Mouse (Mus musculus): Measurements from ENCODE around the gene Ppp1r3c. TPM values are rescaled to one million over a fixed set of nuclear protein-coding genes. Genes with fewer than 3 reads are reported as not detected.
A peak's percentile ranks its signal among the peaks of the same experiment; 100 is the strongest.

Ppp1r3c gene
- total RNA-seq (2018; cell fraction: chromatin; rRNA removed): under 1 TPM in 2 of 26 experiments, not detected in 24; 0.29 to 0.70 TPM
- under 1 TPM in 7 of 26 experiments, not detected in 19; 0.03 to 0.22 (median 0.06) TPM for total RNA-seq (2018; cell fraction: cytosol; rRNA removed)
- under 1 TPM in 1 of 26 experiments, not detected in 25; 0.33 TPM for total RNA-seq (2018; cell fraction: nucleus; rRNA removed)
- polyA plus RNA-seq (2018): 0.07 to 0.09 TPM in 2 of 3 replicates, not detected in the other

DNA sequence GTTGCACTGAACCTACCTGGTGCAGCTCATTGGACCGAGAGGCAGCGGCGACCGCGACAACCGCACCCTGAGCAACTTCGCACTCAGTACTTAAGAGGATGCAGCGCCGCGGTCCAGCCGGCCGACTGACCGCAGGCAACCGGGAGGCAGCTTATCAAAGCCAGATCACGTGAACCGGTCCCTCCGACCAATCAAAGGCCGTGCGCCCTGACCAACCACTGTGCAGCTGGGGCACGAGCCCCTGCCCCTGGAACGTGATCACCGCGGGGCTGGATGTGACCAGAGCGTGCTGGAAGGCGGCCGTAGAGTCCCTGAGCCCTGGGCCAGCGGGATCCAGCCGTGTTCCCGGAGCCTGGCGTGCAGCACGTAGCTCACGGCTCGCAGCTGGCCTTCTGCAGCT is at the start of gene Ppp1r3c:
Gene Ppp1r3c, minus strand, starts transcription at position 117 of the 400 bp plus-strand sequence.
- Histone ChIP-seq H3K79me2 (ENCODE audit: inconsistent target) (no peaks in the 10 kb centered on the region), H3K4me3 (ENCODE audit: inconsistent target) (no peak within 1 kb of the TSS), H3K36me3 (ENCODE audit: inconsistent target) (no peaks in the 10 kb centered on the region), H3K27ac (no peak within 1 kb of the TSS)
- under 1% methylated on average over 33 of the region's 33 CpGs for WGBS (ENCODE audit: missing documents)

DNA sequence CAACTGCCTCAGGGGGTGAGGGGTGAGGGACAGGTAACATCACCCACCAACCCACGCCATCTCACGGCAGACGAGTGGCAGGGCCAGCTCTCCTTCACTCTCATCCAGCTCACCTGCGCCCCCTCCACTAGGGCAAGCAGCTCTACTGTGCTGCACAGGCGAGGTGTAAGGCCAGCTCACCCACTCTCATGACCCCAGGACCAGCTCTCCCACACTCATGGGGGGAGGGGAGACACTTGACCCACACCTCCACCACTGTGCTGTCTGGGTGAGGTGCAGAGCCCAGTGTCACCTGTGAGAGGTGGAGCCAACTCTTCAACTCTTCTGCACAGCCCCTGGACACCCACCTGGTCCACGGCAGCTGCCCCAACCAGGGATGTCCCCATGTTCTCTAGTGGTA is 46.7 kb upstream of the Ppp1r3c start:
- no peak overlapping the region for H3K27ac ChIP-seq
- H3K4me3 ChIP-seq (ENCODE audit: inconsistent target): no peak overlapping the region
- WGBS (ENCODE audit: missing documents): 91% methylated on average over 4 of the region's 6 CpGs
- H3K79me2 ChIP-seq (ENCODE audit: inconsistent target): no peaks in the 10 kb centered on the region
- H3K36me3 ChIP-seq (ENCODE audit: inconsistent target): no peaks in the 10 kb centered on the region

DNA sequence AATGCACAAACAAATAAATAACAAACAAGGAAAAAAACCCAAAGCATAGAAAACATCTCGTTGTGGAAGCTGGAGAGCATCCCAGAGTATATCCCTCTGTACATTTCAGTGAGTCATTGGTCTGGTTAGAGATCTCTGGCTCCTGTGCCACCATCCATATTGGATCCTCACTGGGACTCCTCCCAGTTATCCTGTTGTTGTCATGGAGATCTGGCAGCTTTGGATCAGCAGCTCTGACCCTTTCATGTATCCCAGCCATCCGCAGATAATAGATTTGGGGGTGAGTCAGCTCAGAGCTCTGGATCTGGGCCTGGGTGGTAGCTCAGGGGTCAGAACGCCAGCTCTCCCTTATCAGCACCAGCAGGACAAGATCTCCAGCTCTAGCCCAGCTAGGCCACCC is 46.1 kb upstream of the Ppp1r3c start:
- H3K79me2 ChIP-seq (ENCODE audit: inconsistent target): no peaks in the 10 kb centered on the region
- no peaks in the 10 kb centered on the region for H3K36me3 ChIP-seq (ENCODE audit: inconsistent target)
- no peak overlapping the region for H3K4me3 ChIP-seq (ENCODE audit: inconsistent target)
- WGBS (ENCODE audit: missing documents): 90% methylated on average over 3 of the region's 3 CpGs
- no peak overlapping the region for H3K27ac ChIP-seq

DNA sequence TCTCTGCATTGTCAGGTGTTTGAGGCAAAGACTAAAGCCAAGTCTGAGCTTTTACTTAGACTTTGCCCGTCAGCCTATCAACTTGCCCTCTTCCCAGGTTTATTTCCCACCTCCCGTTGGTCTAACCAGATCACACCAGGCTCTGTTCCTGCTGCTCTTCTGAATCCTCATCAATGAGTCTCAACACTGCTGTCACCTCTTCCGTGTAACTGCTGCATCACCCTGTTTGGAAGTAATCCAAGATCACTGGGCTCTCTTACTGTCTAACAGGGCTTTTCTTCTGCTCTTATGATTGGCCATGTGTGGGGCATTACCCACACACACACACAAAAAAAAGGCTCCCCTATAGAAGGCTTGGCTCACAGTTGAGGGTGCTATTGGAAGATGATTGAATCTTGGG is 45.5 kb upstream of the Ppp1r3c start:
- 53% methylated on average over 3 of the region's 3 CpGs for WGBS (ENCODE audit: missing documents)
- H3K27ac ChIP-seq: no peak overlapping the region
- no peaks in the 10 kb centered on the region for H3K36me3 ChIP-seq (ENCODE audit: inconsistent target)
- H3K4me3 ChIP-seq (ENCODE audit: inconsistent target): no peak overlapping the region
- no peaks in the 10 kb centered on the region for H3K79me2 ChIP-seq (ENCODE audit: inconsistent target)

DNA sequence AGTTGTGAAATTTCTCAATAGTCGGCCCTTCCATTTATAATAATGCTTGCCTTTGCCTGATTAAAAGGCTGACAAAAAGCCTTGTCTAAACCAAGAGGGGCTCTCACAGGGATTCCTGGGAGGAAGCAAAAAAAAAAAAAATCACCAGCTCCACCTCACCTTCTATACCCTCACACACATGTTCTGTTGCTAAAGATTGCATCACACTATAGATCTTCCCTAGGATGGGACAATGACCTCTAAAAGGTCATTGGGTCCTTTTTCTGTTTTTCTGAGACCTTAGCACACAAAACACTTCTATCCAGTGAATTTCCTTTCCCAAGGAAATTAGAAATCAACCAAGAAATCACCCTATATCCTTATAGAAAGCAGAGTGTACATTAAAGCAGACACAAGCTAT is 43.9 kb upstream of the Ppp1r3c start:
- WGBS (ENCODE audit: missing documents): 82% methylated on average over 1 of the region's 1 CpGs
- Histone ChIP-seq H3K4me3 (ENCODE audit: inconsistent target) (no peak overlapping the region), H3K27ac (no peak overlapping the region), H3K79me2 (ENCODE audit: inconsistent target) (no peaks in the 10 kb centered on the region), H3K36me3 (ENCODE audit: inconsistent target) (no peaks in the 10 kb centered on the region)

DNA sequence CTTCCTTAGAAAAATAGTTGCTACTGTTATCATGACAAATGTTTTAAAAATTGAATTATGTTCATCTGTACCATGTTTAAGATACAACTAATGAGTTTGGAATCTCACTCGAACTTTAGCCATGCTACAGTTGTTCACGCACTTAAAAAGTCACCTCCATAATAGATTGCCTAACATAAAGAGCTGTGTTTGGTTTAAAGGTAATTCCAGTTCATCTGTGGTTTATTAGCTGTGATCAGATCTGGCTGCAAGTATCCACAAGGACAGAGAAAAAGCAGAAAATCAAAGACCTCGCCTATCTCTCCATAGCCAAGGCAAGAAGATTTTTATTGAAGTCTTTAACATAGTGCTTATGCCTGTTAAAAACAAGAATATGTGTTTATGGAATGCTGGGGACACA is 43.3 kb upstream of the Ppp1r3c start:
- 97% methylated on average over 3 of the region's 3 CpGs for WGBS (ENCODE audit: missing documents)
- Histone ChIP-seq H3K4me3 (ENCODE audit: inconsistent target) (no peak overlapping the region), H3K27ac (no peak overlapping the region), H3K79me2 (ENCODE audit: inconsistent target) (no peaks in the 10 kb centered on the region), H3K36me3 (ENCODE audit: inconsistent target) (no peaks in the 10 kb centered on the region)

DNA sequence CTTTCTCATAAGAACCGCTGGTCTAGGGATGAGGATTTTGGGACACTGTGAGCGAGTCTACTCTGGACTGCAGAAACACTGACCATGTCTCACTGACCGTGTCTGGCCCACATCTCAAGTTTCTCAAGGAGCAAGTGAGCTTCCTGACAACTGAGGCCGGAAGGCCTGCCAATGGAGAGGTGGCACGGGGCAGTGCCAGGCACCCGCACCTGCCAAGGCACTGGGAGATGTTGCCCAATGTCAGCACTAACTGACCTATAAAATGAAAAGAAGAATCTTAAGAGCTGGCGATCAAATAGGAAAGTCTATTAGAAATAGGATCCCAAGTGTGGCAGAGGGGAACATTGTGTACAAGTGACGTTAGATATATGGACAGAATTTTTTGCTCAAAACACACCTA is 39.1 kb upstream of the Ppp1r3c start:
- H3K4me3 ChIP-seq (ENCODE audit: inconsistent target): no peak overlapping the region
- no peak overlapping the region for H3K27ac ChIP-seq
- 90% methylated on average over 8 of the region's 8 CpGs for WGBS (ENCODE audit: missing documents)
- H3K79me2 ChIP-seq (ENCODE audit: inconsistent target): no peaks in the 10 kb centered on the region
- H3K36me3 ChIP-seq (ENCODE audit: inconsistent target): no peaks in the 10 kb centered on the region

DNA sequence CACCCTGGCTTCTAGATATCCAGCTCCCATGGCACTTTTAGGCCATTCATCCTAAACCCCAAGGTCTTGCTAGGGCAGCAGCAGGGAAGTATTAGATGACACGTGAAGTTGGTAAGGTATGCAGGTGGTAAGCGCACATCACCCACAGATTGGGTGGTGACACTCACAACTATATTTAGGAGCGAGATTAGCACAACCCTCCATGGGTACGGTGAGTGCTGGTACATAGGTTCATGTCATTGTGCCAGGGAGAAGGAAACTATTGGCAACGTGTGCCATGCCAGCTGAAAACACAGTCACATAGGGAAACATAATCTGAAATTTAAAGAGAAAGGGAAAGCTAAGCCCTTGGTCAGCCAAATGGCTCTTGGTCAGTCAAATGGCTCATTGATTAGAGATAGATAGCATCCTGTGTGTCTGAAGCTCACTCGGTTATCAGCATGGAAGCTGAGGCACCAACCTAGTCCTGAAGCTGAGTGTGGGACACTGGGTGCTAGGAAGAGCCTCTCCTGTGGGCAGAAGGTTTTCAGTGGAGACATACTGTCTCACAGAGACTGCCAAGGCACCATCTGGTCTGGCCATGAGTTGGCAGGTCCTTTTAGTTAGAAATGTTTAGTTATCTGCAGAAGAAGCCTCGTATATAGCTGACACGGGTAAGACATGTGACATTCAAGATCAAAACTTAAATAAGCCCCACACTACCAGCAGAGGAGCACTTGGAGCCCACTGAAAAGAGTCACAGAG is 37.4 kb upstream of the Ppp1r3c start:
- Histone ChIP-seq H3K79me2 (ENCODE audit: inconsistent target) (no peaks in the 10 kb centered on the region), H3K4me3 (ENCODE audit: inconsistent target) (no peak overlapping the region), H3K27ac (no peak overlapping the region), H3K36me3 (ENCODE audit: inconsistent target) (no peaks in the 10 kb centered on the region)
- WGBS (ENCODE audit: missing documents): 93% methylated on average over 8 of the region's 8 CpGs

DNA sequence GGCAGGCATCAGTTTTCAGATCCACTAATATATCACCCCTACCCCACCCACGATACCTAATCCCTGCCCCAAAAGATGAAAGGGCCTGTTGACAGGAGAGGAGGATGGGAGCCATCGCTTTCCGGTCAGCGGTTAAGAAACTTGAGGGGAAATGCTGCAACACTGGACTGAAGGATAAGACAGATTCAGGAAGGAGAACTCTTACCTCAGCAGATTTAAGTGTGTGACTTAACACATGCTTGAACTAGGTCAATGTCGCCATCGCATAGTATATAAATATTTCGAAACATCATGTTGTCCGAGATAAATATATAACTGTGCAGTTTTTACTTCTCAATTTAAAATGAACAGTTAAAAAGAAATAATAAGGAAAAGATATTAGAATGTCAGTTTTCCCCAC is 31.6 kb upstream of the Ppp1r3c start:
- Histone ChIP-seq H3K27ac (peak overlapping the region; percentile 74), H3K4me3 (ENCODE audit: inconsistent target) (no peak overlapping the region)
- 10% methylated on average over 8 of the region's 8 CpGs for WGBS (ENCODE audit: missing documents)

DNA sequence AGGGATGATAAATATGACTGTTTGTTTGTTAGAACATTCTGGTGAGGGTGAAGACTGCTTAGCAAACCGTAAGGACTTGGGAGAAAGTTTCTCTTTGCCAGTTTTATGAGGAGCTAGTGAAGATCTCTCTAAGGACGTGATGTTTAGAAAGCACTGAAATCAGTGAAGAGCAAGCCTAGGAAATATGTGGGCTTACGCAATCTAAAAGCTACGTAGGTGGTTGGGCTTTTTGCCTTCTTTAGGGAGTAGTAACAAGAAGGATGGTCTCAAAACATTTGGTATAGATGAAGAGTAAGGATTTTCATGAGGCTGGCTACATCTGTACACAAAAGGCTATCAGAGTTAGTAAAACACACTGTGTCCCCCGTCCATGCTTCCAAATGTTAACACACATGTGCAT is 28.0 kb upstream of the Ppp1r3c start:
- H3K36me3 ChIP-seq (ENCODE audit: inconsistent target): no peaks in the 10 kb centered on the region
- H3K79me2 ChIP-seq (ENCODE audit: inconsistent target): no peaks in the 10 kb centered on the region
- H3K27ac ChIP-seq: no peak overlapping the region
- 84% methylated on average over 5 of the region's 5 CpGs for WGBS (ENCODE audit: missing documents)
- no peak overlapping the region for H3K4me3 ChIP-seq (ENCODE audit: inconsistent target)

More for the DNA sequence above, 31.6 kb upstream of the Ppp1r3c start:
- H3K36me3 ChIP-seq (ENCODE audit: inconsistent target): no peaks in the 10 kb centered on the region
- no peaks in the 10 kb centered on the region for H3K79me2 ChIP-seq (ENCODE audit: inconsistent target)

DNA sequence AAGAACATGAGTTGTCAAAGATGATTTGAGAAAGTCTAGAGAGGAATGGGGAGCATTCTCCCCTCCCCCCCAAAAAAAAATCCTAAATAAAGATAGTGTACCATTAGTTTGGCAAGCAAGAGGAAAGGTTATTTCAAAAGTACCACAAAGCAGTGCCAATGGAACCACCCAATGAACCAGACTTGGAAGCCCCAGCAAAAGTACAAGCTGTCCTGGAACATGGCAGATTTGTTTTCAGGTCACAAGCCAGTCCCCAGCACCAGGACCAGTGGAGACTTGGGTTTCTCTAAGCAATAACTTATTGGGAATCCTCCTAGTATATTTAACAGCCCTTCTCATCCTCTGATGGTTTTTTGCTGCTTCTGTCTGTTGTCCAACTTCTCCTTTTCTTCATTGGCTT is 12.5 kb upstream of the Ppp1r3c start:
- no peak overlapping the region for H3K4me3 ChIP-seq (ENCODE audit: inconsistent target)
- no peaks in the 10 kb centered on the region for H3K36me3 ChIP-seq (ENCODE audit: inconsistent target)
- H3K79me2 ChIP-seq (ENCODE audit: inconsistent target): no peaks in the 10 kb centered on the region
- H3K27ac ChIP-seq: no peak overlapping the region

DNA sequence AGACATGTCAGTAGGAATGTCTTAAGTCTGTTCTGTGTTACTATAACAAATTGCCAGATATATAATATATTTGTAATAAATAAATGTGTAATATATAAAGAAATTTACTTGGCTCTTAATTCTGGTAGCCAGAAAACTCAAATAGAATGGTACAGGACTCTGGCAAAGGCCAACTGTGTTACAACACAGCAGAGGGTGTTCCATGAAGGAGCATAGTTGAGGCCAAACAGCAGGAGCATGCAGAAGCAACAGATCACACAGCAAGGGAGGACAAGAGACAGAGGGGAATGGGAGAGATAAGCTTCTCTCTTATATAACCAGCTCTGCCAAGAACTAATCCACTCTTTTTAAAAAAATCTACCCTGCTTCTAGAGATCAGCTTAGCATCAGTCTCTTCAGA is 5.9 kb upstream of the Ppp1r3c start:
- Histone ChIP-seq H3K4me3 (ENCODE audit: inconsistent target) (no peak overlapping the region), H3K79me2 (ENCODE audit: inconsistent target) (no peaks in the 10 kb centered on the region), H3K36me3 (ENCODE audit: inconsistent target) (no peaks in the 10 kb centered on the region), H3K27ac (no peak overlapping the region)

DNA sequence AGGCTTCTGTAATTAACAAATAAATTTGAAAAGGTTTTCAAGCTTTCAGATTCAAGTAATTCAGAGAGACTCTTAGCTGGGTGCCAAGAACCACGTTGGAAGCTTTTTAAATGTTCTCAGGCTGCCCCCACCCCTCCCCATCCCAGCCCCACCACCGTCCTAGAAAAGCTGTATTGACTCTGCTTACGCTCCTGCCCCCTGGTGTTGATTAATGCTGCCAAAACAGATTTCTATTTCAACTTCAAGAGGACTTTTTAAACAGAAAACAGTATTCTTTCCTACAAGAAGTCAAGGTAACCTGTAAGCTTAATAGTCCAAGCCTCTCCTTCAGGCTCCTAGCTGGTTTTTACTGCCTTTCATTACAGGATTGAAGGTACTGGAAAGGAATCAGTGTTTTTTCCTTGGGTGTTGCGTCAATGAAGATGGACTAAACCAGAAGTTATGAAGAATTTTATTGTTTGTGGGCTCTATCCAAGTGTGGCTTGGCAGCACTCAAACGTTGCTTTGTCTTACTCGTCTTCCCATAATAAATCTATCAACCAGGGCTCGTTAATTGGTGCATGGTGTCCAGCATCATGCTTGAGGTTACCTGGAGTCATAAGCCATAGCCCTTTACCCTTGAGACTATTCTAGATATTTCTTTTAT is 3.2 kb upstream of the Ppp1r3c start:
- WGBS (ENCODE audit: missing documents): 63% methylated on average over 7 of the region's 7 CpGs
- no peaks in the 10 kb centered on the region for H3K79me2 ChIP-seq (ENCODE audit: inconsistent target)
- H3K36me3 ChIP-seq (ENCODE audit: inconsistent target): no peaks in the 10 kb centered on the region
- no peak overlapping the region for H3K27ac ChIP-seq
- no peak overlapping the region for H3K4me3 ChIP-seq (ENCODE audit: inconsistent target)

DNA sequence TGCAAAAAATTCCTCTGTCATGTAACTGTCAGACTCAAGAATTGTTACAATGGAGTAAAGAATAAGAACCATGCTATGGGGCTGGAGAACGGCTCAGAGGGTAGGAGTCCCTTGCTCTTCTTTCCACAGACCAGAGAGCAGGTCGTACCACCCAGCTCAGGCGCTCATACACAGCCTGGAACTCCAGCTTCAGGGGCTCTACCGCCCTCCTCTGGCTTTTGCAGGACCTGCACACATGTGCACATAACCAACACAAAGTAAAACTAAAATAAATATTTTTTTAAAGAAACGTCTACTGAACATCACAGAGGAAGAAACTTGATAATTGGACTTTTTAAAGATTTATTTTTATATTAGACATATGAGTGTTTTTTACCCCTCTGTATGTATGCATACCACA is 1.6 kb upstream of the Ppp1r3c start:
- Histone ChIP-seq H3K4me3 (ENCODE audit: inconsistent target) (no peak overlapping the region), H3K36me3 (ENCODE audit: inconsistent target) (no peaks in the 10 kb centered on the region), H3K27ac (no peak overlapping the region), H3K79me2 (ENCODE audit: inconsistent target) (no peaks in the 10 kb centered on the region)
- WGBS (ENCODE audit: missing documents): 85% methylated on average over 5 of the region's 5 CpGs

DNA sequence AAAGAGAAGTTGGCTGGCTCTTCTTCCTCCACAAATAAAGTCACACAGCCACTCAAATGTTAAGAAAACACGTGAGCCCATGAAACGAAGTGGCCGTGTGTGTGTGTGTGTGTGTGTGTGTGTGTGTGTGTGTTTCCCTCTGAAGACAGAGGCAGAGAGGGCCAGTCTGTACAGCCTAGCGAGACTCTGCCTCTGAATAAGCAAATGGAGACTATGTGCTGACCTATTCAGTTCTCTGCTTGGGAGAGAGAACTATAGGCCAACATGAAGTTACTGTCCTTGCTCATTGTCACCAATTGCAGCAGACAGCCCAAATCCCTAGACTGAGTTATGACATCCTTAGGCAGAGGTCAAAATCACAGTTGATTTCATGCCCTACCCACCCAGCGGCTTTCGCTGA is 634 bp upstream of the Ppp1r3c start:
- Histone ChIP-seq H3K79me2 (ENCODE audit: inconsistent target) (no peaks in the 10 kb centered on the region), H3K4me3 (ENCODE audit: inconsistent target) (no peak overlapping the region), H3K27ac (no peak overlapping the region), H3K36me3 (ENCODE audit: inconsistent target) (no peaks in the 10 kb centered on the region)
- WGBS (ENCODE audit: missing documents): 47% methylated on average over 6 of the region's 6 CpGs

Measured in macrophage (primary cell).